Mouse (Mus musculus): ENCODE data around the gene Olfr951.

Olfr951 gene

GRCm38 (mm10) chr9:39387110-39387509 is at the start of gene Olfr951:
TSS of gene Olfr951 (plus strand) at chr9:39387410.
- DNase-seq = no peak

- no peak for DNase-seq
Observed at GRCm38 (mm10) chr9:39427048-39427447, 39.8 kb downstream of the Olfr951 start, which contains the start of gene Olfr952. TSS of gene Olfr952 (minus strand) at chr9:39427148.

All from thymus, adult 18-20 months (tissue).